Mouse (Mus musculus) thymus, postnatal 36 days (tissue): ENCODE data around the gene Mgat4d.
"Not testable (repeated sequence)": the region's sequence is repeated elsewhere in the genome, so short reads cannot be mapped to it uniquely, and the experiment has no call there.

Experiments
- DNase-seq, 2 experiments: peaks; one replicate each; pipeline ENCODE4 v3.0.0; 2022; ENCODE audit warnings: mixed read lengths in 2 of 2

The Mgat4d gene

GRCm38 (mm10) chr8:83348263-83348662, at the start of gene Mgat4d:
Gene Mgat4d, plus strand, starts transcription at chr8:83348471.
- no peak for DNase-seq

GRCm38 (mm10) chr8:83300135-83300534, 48.1 kb upstream of the Mgat4d start:
- DNase-seq = peak; percentile 6

- no peak for DNase-seq
Observed at GRCm38 (mm10) chr8:83304946-83305345, 43.3 kb upstream of the Mgat4d start.

GRCm38 (mm10) chr8:83309836-83310235, 38.4 kb upstream of the Mgat4d start:
- no peak for DNase-seq

GRCm38 (mm10) chr8:83315084-83315483, 33.2 kb upstream of the Mgat4d start:
- DNase-seq = not testable (repeated sequence)

GRCm38 (mm10) chr8:83315691-83316090, 32.6 kb upstream of the Mgat4d start:
- DNase-seq = no peak

- DNase-seq = no peak
Observed at GRCm38 (mm10) chr8:83320543-83320942, 27.7 kb upstream of the Mgat4d start.

GRCm38 (mm10) chr8:83322374-83322773, 25.9 kb upstream of the Mgat4d start:
- no peak for DNase-seq

GRCm38 (mm10) chr8:83323056-83323455, 25.2 kb upstream of the Mgat4d start:
- peak in 1 of 2 experiments; percentile 19 for DNase-seq

- no peak for DNase-seq
Observed at GRCm38 (mm10) chr8:83327889-83328288, 20.4 kb upstream of the Mgat4d start.

GRCm38 (mm10) chr8:83331567-83331898, 16.7 kb upstream of the Mgat4d start:
- no peak for DNase-seq

GRCm38 (mm10) chr8:83331899-83332697, 16.2 kb upstream of the Mgat4d start, which contains the start of gene Elmod2:
Gene Elmod2, minus strand, starts transcription at chr8:83332486.
- peak; percentile 95 to 97 for DNase-seq

GRCm38 (mm10) chr8:83332864-83333263, 15.4 kb upstream of the Mgat4d start:
- no peak for DNase-seq

- no peak for DNase-seq
Observed at GRCm38 (mm10) chr8:83342076-83342475, 6.2 kb upstream of the Mgat4d start.

GRCm38 (mm10) chr8:83342693-83343092, 5.6 kb upstream of the Mgat4d start:
- DNase-seq = no peak

GRCm38 (mm10) chr8:83351315-83351714, 3.0 kb downstream of the Mgat4d start:
- DNase-seq = no peak

GRCm38 (mm10) chr8:83363156-83363769, 15.0 kb downstream of the Mgat4d start:
- no peak for DNase-seq

GRCm38 (mm10) chr8:83377231-83377630, 29.0 kb downstream of the Mgat4d start:
- DNase-seq = no peak

- DNase-seq = no peak
Observed at GRCm38 (mm10) chr8:83380141-83380540, 31.9 kb downstream of the Mgat4d start.

- no peak for DNase-seq
Observed at GRCm38 (mm10) chr8:83381016-83381415, 32.7 kb downstream of the Mgat4d start.

- DNase-seq = no peak
Observed at GRCm38 (mm10) chr8:83382850-83383249, 34.6 kb downstream of the Mgat4d start.

- DNase-seq = peak; percentile 39 to 56
Observed at GRCm38 (mm10) chr8:83389316-83390005, 41.2 kb downstream of the Mgat4d start, which contains the start of gene Clgn. Gene Clgn, plus strand, starts transcription at chr8:83389867.

- no peak for DNase-seq
Observed at GRCm38 (mm10) chr8:83390006-83390701, 41.9 kb downstream of the Mgat4d start.
